Mouse (Mus musculus) heart, embryonic 15.5 days (tissue): ENCODE data around the gene Ltbp1. TPM values are rescaled to one million over a fixed set of nuclear protein-coding genes. Genes with fewer than 3 reads are reported as not detected.

Experiments
- ATAC-seq: fragments of 200-750 bp; cut with Nextera tagmentation; replicated peaks from 2 replicates; pipeline ENCODE4 v1.8.0; 2017; ENCODE audit warnings: low read depth, moderate TSS enrichment; ENCODE audit not compliant: insufficient number of reproducible peaks, insufficient read depth, low FRiP score
- H3K27ac ChIP-seq: fragments of 300-500 bp; sonication (generic); 2 replicates; pipeline ENCODE4 v1.5.1; 2015; ENCODE audit warnings: mild to moderate bottlenecking, inconsistent platforms
- H3K27me3 ChIP-seq: fragments of 300-500 bp; sonication (generic); 2 replicates; pipeline ENCODE4 v1.6.1; 2015; ENCODE audit warnings: inconsistent platforms
- H3K36me3 ChIP-seq: fragments of 300-500 bp; sonication (generic); 2 replicates; pipeline ENCODE4 v1.6.1; 2015; ENCODE audit warnings: mild to moderate bottlenecking, inconsistent platforms
- H3K4me1 ChIP-seq: fragments of 300-500 bp; sonication (generic); replicated peaks from 2 replicates; pipeline ENCODE4 v1.6.1; 2015; ENCODE audit warnings: inconsistent platforms
- H3K4me2 ChIP-seq: fragments of 300-500 bp; sonication (generic); 2 replicates; pipeline ENCODE4 v1.6.1; 2015; ENCODE audit warnings: inconsistent platforms, mild to moderate bottlenecking, moderate library complexity
- H3K4me3 ChIP-seq: fragments of 300-500 bp; sonication (generic); 2 replicates; pipeline ENCODE4 v1.5.1; 2015; ENCODE audit warnings: mild to moderate bottlenecking, inconsistent platforms
- H3K9ac ChIP-seq: fragments of 300-500 bp; sonication (generic); 2 replicates; pipeline ENCODE4 v1.6.1; 2015; ENCODE audit warnings: mild to moderate bottlenecking, inconsistent platforms
- H3K9me3 ChIP-seq: fragments of 300-500 bp; sonication (generic); replicated peaks from 2 replicates; pipeline ENCODE4 v1.6.1; 2016; ENCODE audit warnings: inconsistent platforms
- WGBS: fragments of 180-500 bp; shearing (Covaris S2); methylation state at CpG from one replicate; pipeline ENCODE4 v1.1.7; 2015; ENCODE audit warnings: mixed read lengths; 5-methylcytosine and 5-hydroxymethylcytosine counted together
- polyA plus RNA-seq: library from polyadenylated mRNA; unstranded; fragments of >200 nt; fragmentation: Nextera tagmentation; extraction: Ambion mirVana; gene quantifications from 2 replicates; pipeline ENCODE4 v1.2.1, GENCODE M21; 2015

Gene Ltbp1
- polyA plus RNA-seq, 1 experiment from 2014 or later: 19.6 TPM

DNA sequence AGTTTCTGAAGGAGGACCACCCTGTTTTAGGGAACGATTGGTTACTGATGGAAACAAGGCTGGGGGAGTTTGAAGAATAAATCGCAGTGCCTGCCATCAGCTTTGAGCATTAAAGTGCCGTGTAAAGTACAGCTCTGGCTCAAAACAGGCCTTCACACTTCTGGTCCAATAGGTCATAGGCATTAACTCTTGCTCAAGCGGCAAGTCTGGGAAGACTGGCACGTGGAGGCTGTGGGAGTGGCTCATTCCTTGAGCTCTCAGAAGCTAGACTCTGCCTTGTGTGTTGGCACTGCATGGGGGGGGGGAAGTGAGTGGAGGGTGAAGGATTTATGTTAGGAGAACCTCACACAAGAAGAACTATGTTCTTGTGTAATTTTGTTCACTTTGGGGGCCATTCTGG, 363.2 kb downstream of the Ltbp1 start:
- ATAC-seq: no peak
- Histone ChIP-seq H3K4me2 (no peak overlapping the region), H3K27ac (no peak overlapping the region), H3K9me3 (no peaks in the 10 kb centered on the region), H3K4me3 (no peak overlapping the region), H3K36me3 (peaks cover 11% of the 10 kb centered on the region), H3K9ac (no peak overlapping the region), H3K4me1 (no peaks in the 10 kb centered on the region), H3K27me3 (no peaks in the 10 kb centered on the region)
- WGBS: 67% methylated on average over 5 of the region's 5 CpGs

DNA sequence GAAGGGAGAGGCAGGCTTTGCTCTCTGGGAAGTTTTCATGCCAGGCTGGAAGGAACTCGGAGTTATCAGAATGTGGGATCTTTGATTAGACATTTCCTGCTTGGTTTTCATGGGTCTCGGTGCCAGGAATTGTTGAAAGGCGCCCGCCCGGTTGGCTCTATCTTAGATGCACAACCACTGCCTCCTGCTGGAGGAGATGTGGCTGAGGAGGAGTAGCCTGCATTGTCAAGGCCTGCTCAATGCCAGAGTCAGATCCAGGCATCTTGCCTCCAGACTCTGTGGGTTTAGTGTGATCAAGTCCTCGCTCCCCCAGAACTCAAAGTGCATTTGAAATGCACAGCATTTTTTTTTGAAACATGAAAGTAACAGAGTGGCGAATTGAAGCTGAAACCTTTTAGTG, 364.0 kb downstream of the Ltbp1 start:
- H3K4me1 ChIP-seq: no peaks in the 10 kb centered on the region
- H3K4me2 ChIP-seq: no peak overlapping the region
- H3K36me3 ChIP-seq: peaks cover 5% of the 10 kb centered on the region
- no peaks in the 10 kb centered on the region for H3K27me3 ChIP-seq
- no peak overlapping the region for H3K4me3 ChIP-seq
- ATAC-seq: no peak
- H3K27ac ChIP-seq: no peak overlapping the region
- no peaks in the 10 kb centered on the region for H3K9me3 ChIP-seq
- no peak overlapping the region for H3K9ac ChIP-seq
- WGBS: 56% methylated on average over 7 of the region's 7 CpGs

DNA sequence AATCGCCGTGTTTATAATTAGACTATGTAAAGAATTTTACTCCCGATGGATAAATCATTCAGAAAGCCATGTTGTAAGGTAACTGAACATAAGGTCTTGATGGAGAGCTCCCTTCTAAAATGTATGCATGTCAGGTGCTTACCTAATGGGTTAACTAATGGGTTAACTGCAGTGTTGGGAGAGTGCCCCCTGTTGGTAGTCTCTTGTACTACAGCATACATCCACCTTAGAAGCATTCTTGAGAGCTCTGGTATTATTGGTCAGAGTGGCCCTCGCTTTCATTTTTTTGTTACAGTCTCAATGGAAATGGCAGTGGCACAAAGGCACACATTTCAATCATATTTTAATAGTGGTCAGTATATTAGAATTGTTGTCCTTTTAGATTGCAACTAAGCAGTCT, 364.8 kb downstream of the Ltbp1 start:
- Histone ChIP-seq H3K4me3 (no peak overlapping the region), H3K9me3 (no peaks in the 10 kb centered on the region), H3K27ac (no peak overlapping the region), H3K4me2 (no peak overlapping the region), H3K9ac (no peak overlapping the region), H3K27me3 (no peaks in the 10 kb centered on the region), H3K36me3 (peaks cover 3% of the 10 kb centered on the region), H3K4me1 (no peaks in the 10 kb centered on the region)
- 89% methylated on average over 4 of the region's 4 CpGs for WGBS
- no peak for ATAC-seq

DNA sequence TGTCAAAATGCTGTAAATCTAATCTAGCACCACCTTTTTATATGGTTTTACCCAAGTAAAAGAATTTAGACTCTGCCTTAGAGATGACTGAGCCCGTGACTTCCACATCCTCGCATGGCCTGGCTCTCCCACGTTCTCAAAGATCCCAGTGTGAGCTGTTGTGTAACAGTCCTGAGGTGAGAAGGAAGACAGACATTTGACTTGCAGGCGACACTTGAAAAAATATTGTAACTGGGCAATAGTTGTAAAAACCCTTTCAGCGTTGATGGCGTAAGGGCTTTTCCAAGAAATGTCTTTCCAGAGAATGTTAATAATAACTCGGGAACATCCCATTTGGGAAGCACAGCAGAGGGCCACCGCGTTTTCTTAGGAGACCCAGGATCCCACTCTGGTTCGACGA, 366.3 kb downstream of the Ltbp1 start:
- no peak overlapping the region for H3K4me3 ChIP-seq
- ATAC-seq: no peak
- no peak overlapping the region for H3K4me2 ChIP-seq
- no peaks in the 10 kb centered on the region for H3K9me3 ChIP-seq
- H3K36me3 ChIP-seq: no peaks in the 10 kb centered on the region
- H3K9ac ChIP-seq: no peak overlapping the region
- WGBS: 86% methylated on average over 11 of the region's 11 CpGs
- no peaks in the 10 kb centered on the region for H3K27me3 ChIP-seq
- H3K4me1 ChIP-seq: no peaks in the 10 kb centered on the region
- H3K27ac ChIP-seq: no peak overlapping the region

DNA sequence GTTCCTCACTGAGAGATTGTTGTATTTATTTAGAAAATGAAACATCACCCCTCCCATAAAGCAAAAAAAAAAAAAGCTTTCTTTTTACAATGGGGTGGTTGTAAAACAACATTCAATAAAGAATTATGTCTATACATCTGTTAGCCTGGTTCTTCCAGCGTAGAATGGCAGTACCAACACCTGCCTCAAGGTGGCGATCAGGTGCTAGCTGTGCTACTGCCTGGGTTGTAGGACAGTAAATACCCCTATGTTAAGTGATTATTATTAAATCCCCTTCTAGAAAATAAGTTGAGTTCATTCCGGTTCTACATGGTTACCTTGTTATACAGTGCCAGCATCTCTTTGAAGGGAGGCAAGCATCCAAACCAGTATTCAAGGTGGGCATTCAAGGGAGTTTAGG, 367.0 kb downstream of the Ltbp1 start:
- Histone ChIP-seq H3K4me3 (no peak overlapping the region), H3K27me3 (no peaks in the 10 kb centered on the region), H3K9ac (no peak overlapping the region), H3K4me2 (no peak overlapping the region), H3K36me3 (no peaks in the 10 kb centered on the region), H3K9me3 (no peaks in the 10 kb centered on the region), H3K27ac (no peak overlapping the region), H3K4me1 (no peaks in the 10 kb centered on the region)
- 66% methylated on average over 3 of the region's 3 CpGs for WGBS
- no peak for ATAC-seq

DNA sequence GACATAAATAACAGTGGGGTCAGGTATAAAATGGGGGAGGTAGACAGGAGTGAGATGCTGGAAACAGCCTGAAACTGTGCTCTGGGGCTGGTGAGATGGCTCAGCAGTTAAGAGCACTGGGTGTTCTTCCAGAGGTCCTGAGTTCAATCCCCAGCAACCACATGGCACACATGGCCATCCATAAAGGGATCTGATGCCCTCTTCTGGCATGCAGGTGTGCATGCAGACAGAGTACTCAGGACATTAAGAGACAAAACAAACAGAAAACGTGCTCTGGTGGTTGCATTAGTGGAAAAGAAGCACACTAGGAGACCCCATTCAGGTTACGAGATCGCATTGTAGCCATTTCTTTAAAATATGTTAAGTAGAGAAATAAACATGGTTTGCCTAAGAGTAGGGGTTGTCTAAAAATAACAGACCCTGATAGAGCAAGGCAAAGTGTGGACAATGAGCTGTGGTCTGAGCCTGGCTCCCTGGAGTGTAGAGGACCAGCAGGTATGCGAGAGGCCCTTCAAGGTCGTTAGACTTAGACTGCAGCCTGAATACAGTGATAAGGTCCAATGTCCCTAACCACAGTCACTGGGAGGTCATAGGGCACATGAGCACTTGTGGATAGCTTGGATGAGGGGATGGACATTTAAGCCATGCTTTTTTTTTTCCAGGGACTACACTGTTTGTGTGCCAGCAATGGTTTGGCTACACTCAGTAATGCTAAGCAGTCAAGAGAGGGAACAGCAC, 369.1 kb downstream of the Ltbp1 start:
- no peak overlapping the region for H3K4me2 ChIP-seq
- H3K36me3 ChIP-seq: no peaks in the 10 kb centered on the region
- no peaks in the 10 kb centered on the region for H3K4me1 ChIP-seq
- H3K27ac ChIP-seq: no peak overlapping the region
- H3K27me3 ChIP-seq: no peaks in the 10 kb centered on the region
- no peaks in the 10 kb centered on the region for H3K9me3 ChIP-seq
- WGBS: 61% methylated on average over 5 of the region's 5 CpGs
- ATAC-seq: no peak
- no peak overlapping the region for H3K9ac ChIP-seq
- no peak overlapping the region for H3K4me3 ChIP-seq

DNA sequence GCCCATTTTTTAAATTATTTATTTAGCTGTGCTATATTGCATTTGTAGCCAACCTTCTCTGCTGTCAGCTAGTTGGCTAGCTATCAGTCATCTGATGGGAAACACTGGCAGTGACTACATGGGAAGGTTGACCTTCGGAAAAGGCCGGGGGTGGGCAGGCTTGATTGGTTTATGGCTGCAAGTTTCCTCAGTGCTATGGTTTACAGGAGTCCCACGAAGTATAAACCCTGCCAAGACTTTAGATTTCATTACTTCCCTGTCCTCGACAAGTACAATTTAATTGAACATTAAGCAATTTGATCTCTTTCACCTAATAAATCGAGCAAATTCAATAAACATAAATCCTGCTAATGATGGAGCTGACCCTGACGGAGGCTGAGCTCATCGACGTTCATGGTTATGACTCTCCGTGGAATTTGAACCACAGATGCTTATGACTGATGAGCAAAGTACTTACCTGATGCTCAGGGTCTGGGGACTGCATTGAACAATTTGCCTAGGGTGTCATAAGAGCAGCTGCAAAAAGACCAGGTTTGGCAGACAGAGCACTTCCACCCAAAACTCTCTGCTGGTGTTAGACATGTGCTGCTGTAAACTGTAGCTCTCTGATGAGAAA, 373.0 kb downstream of the Ltbp1 start:
- Histone ChIP-seq H3K4me1 (peaks cover 5% of the 10 kb centered on the region), H3K4me2 (no peak overlapping the region), H3K27ac (no peak overlapping the region), H3K36me3 (no peaks in the 10 kb centered on the region), H3K4me3 (no peak overlapping the region), H3K9me3 (no peaks in the 10 kb centered on the region), H3K9ac (no peak overlapping the region), H3K27me3 (no peaks in the 10 kb centered on the region)
- WGBS: 85% methylated on average over 9 of the region's 9 CpGs
- ATAC-seq: no peak

DNA sequence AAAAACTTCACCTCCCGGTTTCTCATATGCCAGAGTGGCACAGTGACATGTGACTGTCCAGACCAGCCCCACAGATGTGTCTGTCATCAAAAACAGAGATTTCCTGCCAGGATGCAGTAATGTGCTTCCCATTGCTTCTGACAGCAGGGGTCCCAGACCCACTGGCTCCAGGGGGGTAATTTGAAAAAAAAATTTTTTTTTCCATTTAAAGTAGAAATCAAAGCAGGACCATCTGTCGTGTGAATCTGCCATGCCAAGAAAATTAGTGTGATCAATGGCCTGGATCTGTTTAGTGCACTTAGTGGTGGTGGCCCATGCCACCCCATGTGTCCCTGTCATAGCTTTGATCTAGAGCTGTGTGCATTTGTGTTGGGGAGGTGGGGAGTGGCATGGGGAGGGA, 374.8 kb downstream of the Ltbp1 start:
- Histone ChIP-seq H3K9ac (no peak overlapping the region), H3K4me1 (peaks cover 5% of the 10 kb centered on the region), H3K27me3 (no peaks in the 10 kb centered on the region), H3K36me3 (no peaks in the 10 kb centered on the region), H3K4me2 (no peak overlapping the region), H3K27ac (no peak overlapping the region), H3K4me3 (no peak overlapping the region), H3K9me3 (no peaks in the 10 kb centered on the region)
- 38% methylated on average over 2 of the region's 2 CpGs for WGBS
- ATAC-seq: no peak

DNA sequence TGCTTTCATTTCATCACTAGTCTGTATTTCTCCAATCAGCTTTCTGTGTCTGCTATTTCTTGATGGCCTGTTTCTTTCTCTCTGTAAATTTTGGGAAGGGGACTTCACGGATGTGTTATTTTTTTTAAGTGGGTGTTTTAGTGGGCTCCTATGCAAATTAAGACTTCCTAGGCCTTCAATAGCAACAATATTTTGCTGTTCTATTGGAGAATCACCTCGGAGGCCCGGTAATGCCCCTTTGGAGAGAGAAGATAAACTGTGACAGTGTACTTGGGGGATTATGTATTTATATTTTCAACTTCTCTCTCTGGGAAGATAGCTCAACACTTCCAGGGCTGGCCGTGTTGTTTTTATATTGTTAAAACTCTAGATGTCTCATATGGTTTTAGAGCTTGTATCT, 383.0 kb downstream of the Ltbp1 start:
- Histone ChIP-seq H3K4me2 (no peak overlapping the region), H3K36me3 (peaks cover 6% of the 10 kb centered on the region), H3K9ac (no peak overlapping the region), H3K4me3 (no peak overlapping the region), H3K27ac (no peak overlapping the region), H3K27me3 (no peaks in the 10 kb centered on the region), H3K4me1 (no peaks in the 10 kb centered on the region), H3K9me3 (no peaks in the 10 kb centered on the region)
- ATAC-seq: no peak
- WGBS: 82% methylated on average over 4 of the region's 4 CpGs

DNA sequence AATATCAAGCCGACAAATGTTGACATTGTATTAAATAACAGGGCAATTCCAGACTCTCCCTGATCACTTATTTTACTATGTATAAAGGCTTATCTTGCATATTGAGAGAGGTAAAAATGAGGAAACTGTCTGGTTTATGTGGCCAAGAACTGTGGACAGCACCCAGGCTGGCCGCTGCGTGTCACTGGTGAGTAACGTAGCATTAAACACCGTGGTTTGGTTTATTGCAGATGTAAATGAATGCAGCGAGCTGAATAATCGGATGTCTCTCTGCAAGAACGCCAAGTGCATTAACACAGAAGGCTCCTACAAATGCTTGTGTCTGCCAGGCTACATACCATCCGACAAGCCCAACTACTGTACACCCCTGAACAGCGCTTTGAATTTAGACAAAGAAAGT, 384.8 kb downstream of the Ltbp1 start:
- 88% methylated on average over 10 of the region's 10 CpGs for WGBS
- Histone ChIP-seq H3K27ac (no peak overlapping the region), H3K36me3 (peaks cover 6% of the 10 kb centered on the region)

DNA sequence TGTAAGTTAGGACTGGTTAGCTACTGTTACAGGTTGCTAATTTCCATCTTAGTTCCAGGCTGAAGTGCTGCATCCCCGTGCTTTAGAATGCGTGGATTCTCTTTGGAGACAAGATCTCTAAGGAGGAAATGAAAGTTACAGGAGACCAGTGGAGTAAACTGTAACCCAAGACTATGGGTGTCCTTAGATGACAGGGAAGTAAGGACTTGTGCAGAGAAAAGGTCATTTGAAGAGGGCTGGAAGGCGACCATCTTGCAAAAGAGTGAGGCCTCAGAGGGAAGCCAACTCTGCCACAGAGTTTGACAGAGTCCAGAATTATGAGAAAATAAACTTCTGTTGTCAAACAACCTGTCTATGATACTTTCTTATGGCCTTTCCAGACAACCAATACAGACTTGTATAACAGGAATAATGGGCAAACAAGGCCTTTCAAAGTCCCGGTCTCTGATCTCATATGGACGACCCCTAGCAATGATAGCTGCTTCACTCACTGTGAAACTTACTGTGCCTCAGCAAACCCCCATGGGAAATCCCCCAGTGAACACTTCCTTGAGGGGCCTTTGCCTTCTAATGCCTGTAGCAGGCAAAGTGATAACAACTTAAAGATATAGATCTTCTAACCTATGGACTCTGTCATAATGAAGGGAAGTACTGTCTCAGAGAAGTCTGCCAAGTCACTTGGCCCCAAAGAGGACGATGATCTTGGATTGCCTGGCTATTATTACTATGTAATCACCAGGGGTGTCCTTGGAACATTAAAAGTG, 386.2 kb downstream of the Ltbp1 start:
- H3K4me3 ChIP-seq: no peak overlapping the region
- no peak overlapping the region for H3K4me2 ChIP-seq
- no peak overlapping the region for H3K27ac ChIP-seq
- H3K9me3 ChIP-seq: no peaks in the 10 kb centered on the region
- no peaks in the 10 kb centered on the region for H3K4me1 ChIP-seq
- H3K36me3 ChIP-seq: peaks cover 6% of the 10 kb centered on the region
- 78% methylated on average over 6 of the region's 6 CpGs for WGBS
- ATAC-seq: no peak
- H3K27me3 ChIP-seq: no peaks in the 10 kb centered on the region
- H3K9ac ChIP-seq: no peak overlapping the region

More for the DNA sequence above, 384.8 kb downstream of the Ltbp1 start:
- Histone ChIP-seq H3K27me3 (no peaks in the 10 kb centered on the region), H3K9me3 (no peaks in the 10 kb centered on the region), H3K4me2 (no peak overlapping the region), H3K4me3 (no peak overlapping the region), H3K4me1 (no peaks in the 10 kb centered on the region), H3K9ac (no peak overlapping the region)
- no peak for ATAC-seq
